In genomic region chr9:107624951-107625350, GRCm38 (mm10) we compare ENCODE assay signal across 1 mouse cellular context.
TF ChIP-seq lines count a peak whose summit lies in the region.

No protein-coding gene starts in this region.

TF ChIP-seq in CH12.LX, 34 proteins besides CTCF, POLR2A, EP300 and RAD21:
- TF ChIP-seq MAZ (IDR thresholded peaks at IDR 0.05; ENCODE audit: low read depth, low read length), result no peak
- no peak for TF ChIP-seq ZC3H11A (IDR thresholded peaks at IDR 0.05; ENCODE audit: low read depth, low read length)
- no peak for TF ChIP-seq KAT2A (IDR thresholded peaks at IDR 0.05; ENCODE audit: insufficient replicate concordance, low read length)
- no peak for TF ChIP-seq NRF1 (IDR thresholded peaks at IDR 0.05; ENCODE audit: low read depth, low read length)
- TF ChIP-seq HCFC1 (IDR thresholded peaks at IDR 0.05; ENCODE audit: low read depth, low read length), result no peak
- no peak for TF ChIP-seq JUND (conservative IDR thresholded peaks at IDR 0.05; ENCODE audit: low read depth, low read length)
- TF ChIP-seq MXI1 (IDR thresholded peaks at IDR 0.05; ENCODE audit: low read depth, low read length), result no peak
- no peak for TF ChIP-seq BHLHE40 (IDR thresholded peaks at IDR 0.05; ENCODE audit: low read depth, low read length)
- no peak for TF ChIP-seq PAX5 (IDR thresholded peaks at IDR 0.05; ENCODE audit: low read length)
- no peak for TF ChIP-seq USF1 (IDR thresholded peaks at IDR 0.05; ENCODE audit: low read depth, low read length)
- TF ChIP-seq CHD2 (IDR thresholded peaks at IDR 0.05; ENCODE audit: low read length), result no peak
- TF ChIP-seq USF2 (conservative IDR thresholded peaks at IDR 0.05; ENCODE audit: low read depth, low read length), result no peak
